Mouse (Mus musculus) kidney, adult 2 months (tissue): ENCODE data around the gene Cd200r2. TPM values are rescaled to one million over a fixed set of nuclear protein-coding genes. Genes with fewer than 3 reads are reported as not detected.

Experiments used
- DNase-seq: peaks from one replicate; pipeline ENCODE4 v3.0.0; 2021
- H3K27ac ChIP-seq: fragments of 200-500 bp; 2 replicates; pipeline ENCODE4 v1.5.1; 2012; ENCODE audit warnings: low read depth, low read length, control low read depth, inconsistent platforms; ENCODE audit not compliant: insufficient read depth
- H3K27me3 ChIP-seq: fragments of 200-500 bp; replicated peaks from 2 replicates; pipeline ENCODE4 v1.6.1; 2012; ENCODE audit warnings: mild to moderate bottlenecking, moderate library complexity, low read length, inconsistent platforms; ENCODE audit not compliant: control insufficient read depth, insufficient read depth
- H3K36me3 ChIP-seq: fragments of 200-500 bp; 2 replicates; pipeline ENCODE4 v1.6.1; 2012; ENCODE audit warnings: mild to moderate bottlenecking, moderate library complexity, low read length, inconsistent platforms; ENCODE audit not compliant: control insufficient read depth, insufficient read depth
- H3K4me1 ChIP-seq: fragments of 200-500 bp; 2 replicates; pipeline ENCODE4 v1.6.1; 2011; ENCODE audit warnings: low read length; ENCODE audit not compliant: control insufficient read depth, insufficient read depth
- H3K4me3 ChIP-seq: fragments of 200-500 bp; 2 replicates; pipeline ENCODE4 v1.5.1; 2011; ENCODE audit warnings: mild to moderate bottlenecking, low read depth, low read length, control low read depth; ENCODE audit not compliant: insufficient read depth
- CTCF ChIP-seq: fragments of 200-500 bp; conservative IDR thresholded peaks from 2 replicates; pipeline ENCODE4 v1.5.1; 2011; ENCODE audit warnings: low read depth, mild to moderate bottlenecking, control low read depth, low read length, moderate library complexity, mixed read lengths; ENCODE audit not compliant: insufficient read depth, insufficient read length
- POLR2A ChIP-seq: fragments of 200-500 bp; IDR thresholded peaks from one replicate; pipeline ENCODE4 v1.6.1; 2011; ENCODE audit warnings: low read depth, low read length, control low read depth
- WGBS: fragments of 180-500 bp; shearing (Covaris S2); methylation state at CpG from one replicate; pipeline ENCODE4 v1.1.7; 2018; 5-methylcytosine and 5-hydroxymethylcytosine counted together
- polyA plus RNA-seq: library from polyadenylated mRNA; depleted of rRNA; stranded (reverse); fragments of >200 nt; gene quantifications from 2 replicates; pipeline ENCODE4 v1.2.3, GENCODE M21; 2012

Cd200r2 gene
- polyA plus RNA-seq, 1 experiment = not detected

DNA sequence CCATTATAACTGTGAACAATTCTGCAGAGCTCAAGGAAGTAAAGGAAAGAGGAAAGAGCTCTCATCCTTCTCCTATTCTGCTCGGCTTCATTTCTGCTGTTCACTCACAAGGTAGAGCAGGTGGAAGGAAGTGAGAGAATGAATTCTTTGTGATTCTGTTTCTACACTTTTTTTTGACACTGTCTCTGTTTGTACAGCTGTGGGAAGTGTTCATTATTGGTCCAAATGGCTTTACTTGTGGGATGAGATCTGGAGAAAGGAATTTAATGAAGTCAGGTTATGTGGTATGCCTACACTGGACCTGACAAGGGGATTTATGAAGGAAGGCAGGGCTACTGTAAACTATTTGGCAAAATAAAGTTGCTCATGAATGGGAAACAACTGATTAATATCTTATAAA lies 23.9 kb downstream of the Cd200r2 start:
- 31% methylated on average over 1 of the region's 1 CpGs for WGBS
- no peak overlapping the region for H3K27ac ChIP-seq
- H3K27me3 ChIP-seq = no peaks in the 10 kb centered on the region
- H3K4me3 ChIP-seq = no peak overlapping the region
- H3K36me3 ChIP-seq = no peaks in the 10 kb centered on the region
- no peak for DNase-seq
- no peaks in the 10 kb centered on the region for H3K4me1 ChIP-seq
- TF ChIP-seq POLR2A (no peak), CTCF (no peak)

DNA sequence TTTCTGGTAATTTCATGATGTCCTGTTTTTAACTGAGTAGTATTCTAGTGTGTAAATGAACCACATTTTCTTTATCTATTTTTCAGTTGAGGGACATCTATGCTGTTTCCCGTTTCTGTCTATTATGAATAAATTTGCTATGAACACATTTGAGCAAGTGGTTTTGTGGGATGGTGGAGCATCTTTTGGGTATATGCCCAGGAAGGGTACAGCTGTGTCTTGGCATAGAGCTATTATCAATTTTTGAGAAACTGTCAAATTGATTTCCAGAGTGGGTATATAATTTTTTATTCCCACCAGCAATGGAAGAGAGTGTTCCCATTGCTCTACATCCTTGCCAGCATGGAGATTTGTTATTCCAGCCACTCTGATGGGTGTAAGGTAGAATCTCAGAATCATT lies 65.1 kb downstream of the Cd200r2 start:
- TF ChIP-seq POLR2A = no peak
- 85% methylated on average over 1 of the region's 1 CpGs for WGBS
- DNase-seq = no peak
- no peaks in the 10 kb centered on the region for H3K36me3 ChIP-seq
- H3K27me3 ChIP-seq = no peaks in the 10 kb centered on the region
- H3K27ac ChIP-seq = no peak overlapping the region
- no peaks in the 10 kb centered on the region for H3K4me1 ChIP-seq
- no peak overlapping the region for H3K4me3 ChIP-seq

DNA sequence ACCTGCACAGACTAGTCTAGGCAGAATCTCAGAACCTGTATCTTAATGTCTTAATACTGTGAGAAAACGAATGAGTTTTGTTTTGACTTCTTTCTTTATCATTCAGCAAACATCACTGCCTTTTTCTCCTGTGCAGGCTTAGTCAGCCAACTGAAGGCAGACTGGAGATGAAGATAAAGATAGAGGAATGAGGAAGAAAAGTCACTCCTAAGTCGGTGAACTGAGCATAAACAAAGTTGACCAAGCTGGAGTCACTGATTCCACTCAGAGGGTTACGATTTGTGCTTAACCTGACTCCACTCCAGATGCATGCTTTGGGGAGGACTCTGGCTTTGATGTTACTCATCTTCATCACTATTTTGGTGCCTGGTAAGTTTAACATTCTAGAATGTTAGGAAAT lies 76.6 kb downstream of the Cd200r2 start, which contains the start of gene Cd200r3:
Cd200r3 (plus strand) TSS at position 211 of the 400 bp plus-strand sequence.
- WGBS = 70% methylated on average over 3 of the region's 3 CpGs
- TF ChIP-seq CTCF (no peak), POLR2A (no peak)
- Histone ChIP-seq H3K4me3 (no peak within 1 kb of the TSS), H3K4me1 (no peaks in the 10 kb centered on the region), H3K36me3 (no peaks in the 10 kb centered on the region), H3K27ac (no peak within 1 kb of the TSS), H3K27me3 (no peaks in the 10 kb centered on the region)
- DNase-seq = no peak

DNA sequence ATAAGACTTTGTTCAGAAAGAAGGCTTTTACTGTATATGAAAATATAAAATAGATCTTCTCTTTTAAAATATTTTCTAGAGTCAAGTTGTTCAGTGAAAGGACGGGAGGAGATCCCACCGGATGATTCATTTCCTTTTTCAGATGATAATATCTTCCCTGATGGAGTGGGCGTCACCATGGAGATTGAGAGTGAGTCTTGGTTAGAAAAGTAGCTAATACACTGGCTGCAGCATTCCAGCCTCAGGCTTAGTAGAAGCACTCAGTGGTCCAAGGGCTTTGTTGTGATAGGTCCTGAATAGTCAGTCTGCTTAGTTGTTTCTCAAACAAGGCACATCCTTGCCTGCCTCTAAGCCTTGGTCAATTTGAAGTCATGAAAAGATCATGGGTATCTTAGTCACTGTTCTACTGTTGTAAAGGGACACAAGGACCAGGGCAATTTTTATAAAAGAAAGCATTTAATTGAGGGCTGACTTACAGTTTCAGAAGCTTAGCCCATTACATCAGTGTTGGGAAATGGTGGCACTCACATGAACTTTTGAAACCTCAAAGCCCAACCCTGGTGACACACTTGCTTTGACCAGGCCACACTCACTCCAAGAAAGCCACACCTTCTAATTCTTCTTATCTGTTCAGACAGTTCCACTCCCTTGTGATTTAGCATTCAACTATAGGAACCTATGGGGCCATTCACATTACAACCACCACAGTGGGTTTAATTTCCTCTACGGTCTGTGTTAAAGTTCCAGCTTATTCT lies 84.6 kb downstream of the Cd200r2 start:
- no peaks in the 10 kb centered on the region for H3K27me3 ChIP-seq
- H3K4me3 ChIP-seq = no peak overlapping the region
- H3K4me1 ChIP-seq = no peaks in the 10 kb centered on the region
- no peaks in the 10 kb centered on the region for H3K36me3 ChIP-seq
- DNase-seq = no peak
- 70% methylated on average over 4 of the region's 4 CpGs for WGBS
- TF ChIP-seq CTCF (no peak), POLR2A (no peak)
- H3K27ac ChIP-seq = no peak overlapping the region

GRCm38 (mm10) chr16:44962296-44962695 lies 95.4 kb downstream of the Cd200r2 start:
- Histone ChIP-seq H3K4me3 (no peak overlapping the region), H3K27ac (no peak overlapping the region), H3K36me3 (no peaks in the 10 kb centered on the region), H3K4me1 (no peaks in the 10 kb centered on the region), H3K27me3 (no peaks in the 10 kb centered on the region)
- DNase-seq = no peak
- 86% methylated on average over 2 of the region's 2 CpGs for WGBS
- TF ChIP-seq CTCF (no peak), POLR2A (no peak)

DNA sequence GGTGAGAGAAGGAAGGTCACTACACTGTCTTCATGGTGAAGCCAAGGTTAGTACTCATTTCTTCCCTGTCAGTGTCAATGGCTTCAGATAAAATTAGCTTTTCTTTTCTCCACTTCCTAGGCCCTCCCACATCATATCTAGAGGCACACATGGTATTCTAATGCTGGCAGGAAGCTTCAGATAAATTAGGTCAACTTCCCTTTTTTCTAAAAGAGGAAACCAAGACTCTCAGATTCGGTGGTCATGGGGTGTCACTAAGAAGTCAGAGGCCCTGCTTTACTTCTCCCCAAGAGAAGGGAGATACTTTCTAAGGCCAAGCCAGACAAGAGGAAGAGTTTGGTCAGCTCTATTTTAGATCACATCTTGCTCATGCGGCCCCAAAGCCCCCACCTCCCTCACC lies 95.9 kb downstream of the Cd200r2 start:
- 65% methylated on average over 2 of the region's 2 CpGs for WGBS
- Histone ChIP-seq H3K4me1 (no peaks in the 10 kb centered on the region), H3K27me3 (no peaks in the 10 kb centered on the region), H3K27ac (no peak overlapping the region; the same call in 1 of the 2 replicates), H3K4me3 (no peak overlapping the region), H3K36me3 (no peaks in the 10 kb centered on the region)
- TF ChIP-seq POLR2A = no peak
- peak; percentile 14 for DNase-seq

GRCm38 (mm10) chr16:44964526-44965374 lies 97.9 kb downstream of the Cd200r2 start:
- no peak overlapping the region for H3K27ac ChIP-seq
- no peaks in the 10 kb centered on the region for H3K4me1 ChIP-seq
- no peak for TF ChIP-seq CTCF
- TF ChIP-seq POLR2A = no peak
- no peaks in the 10 kb centered on the region for H3K36me3 ChIP-seq
- H3K4me3 ChIP-seq = no peak overlapping the region
- WGBS = 85% methylated on average over 6 of the region's 6 CpGs
- H3K27me3 ChIP-seq = no peaks in the 10 kb centered on the region
- DNase-seq = no peak
